Mouse (Mus musculus) embryo, embryonic 11.5 days (tissue): Measurements from ENCODE around the gene Rack1.
A peak's percentile ranks its signal among the peaks of the same experiment; 100 is the strongest.

Experiments used
- DNase-seq: peaks from one replicate; pipeline ENCODE4 v3.0.0-alpha.2; 2012; ENCODE audit warnings: low read depth, low spot score

Rack1 gene

GRCm38 (mm10) chr11:48795221-48795620 lies 4.9 kb upstream of the Rack1 start:
- DNase-seq = no peak

- no peak for DNase-seq
Observed at GRCm38 (mm10) chr11:48796290-48796689, 3.8 kb upstream of the Rack1 start.

- DNase-seq = no peak
Observed at GRCm38 (mm10) chr11:48797287-48797686, 2.8 kb upstream of the Rack1 start.

DNA sequence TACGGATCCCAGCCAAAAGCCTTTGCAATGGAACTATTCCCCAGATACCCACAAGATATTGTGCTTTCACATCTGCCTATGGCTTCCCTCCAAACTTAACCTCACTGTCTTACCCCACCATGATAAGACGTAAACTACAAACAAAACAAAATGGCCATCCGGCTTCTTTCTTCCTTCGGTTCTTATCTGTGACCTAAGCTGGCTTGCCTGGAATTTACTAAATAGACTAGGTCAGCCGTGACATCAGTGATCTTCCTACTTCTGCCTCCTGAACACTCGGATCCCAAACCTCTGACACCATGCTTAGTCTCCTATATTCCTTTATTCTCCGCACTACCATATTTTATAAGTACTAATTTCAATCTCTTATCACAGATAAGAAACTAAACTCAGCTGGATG lies 1.8 kb upstream of the Rack1 start:
- no peak for DNase-seq

DNA sequence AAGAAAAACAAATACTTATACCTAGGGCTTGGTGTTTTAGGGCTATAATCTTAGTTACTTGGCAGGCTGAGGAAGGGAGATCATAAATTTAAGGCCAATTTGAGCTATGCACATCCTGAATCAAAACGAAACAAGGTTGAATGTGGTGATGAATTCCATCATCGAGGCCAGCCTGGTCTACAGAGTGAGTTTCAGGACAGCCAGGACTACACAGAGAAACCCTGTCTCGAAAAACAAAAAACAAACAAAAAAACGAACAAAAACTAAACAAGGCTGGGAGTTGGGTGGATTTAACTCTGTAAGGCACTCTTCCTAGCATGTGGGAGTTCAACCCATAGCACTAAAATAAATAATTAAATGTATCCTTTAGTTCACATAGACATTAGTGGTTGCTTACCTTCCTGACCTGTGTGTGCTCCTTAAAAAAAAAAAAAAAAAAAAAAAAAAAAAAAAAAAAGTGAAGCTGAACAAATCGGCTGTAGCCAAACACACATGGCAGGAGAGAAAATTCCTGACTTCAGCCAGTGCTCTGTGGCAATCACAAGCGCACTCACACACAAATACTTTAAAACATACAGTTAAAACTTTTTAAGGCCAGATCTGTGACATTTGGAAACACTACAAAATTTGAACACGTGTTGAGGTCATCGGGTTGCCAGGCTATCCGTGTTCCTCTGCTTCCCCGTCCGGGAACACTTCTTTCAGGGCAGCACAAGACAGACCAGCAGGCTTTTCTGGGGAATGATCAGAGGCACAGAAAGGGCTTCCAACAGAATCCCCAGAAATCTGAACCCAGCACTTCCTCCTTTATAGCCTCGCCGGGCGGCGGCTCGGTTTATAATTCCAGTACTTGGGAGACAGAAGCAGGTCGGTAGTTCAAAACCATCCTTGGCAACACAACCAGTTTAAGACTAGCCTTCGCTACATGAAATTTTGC lies 880 bp upstream of the Rack1 start:
- DNase-seq = no peak

DNA sequence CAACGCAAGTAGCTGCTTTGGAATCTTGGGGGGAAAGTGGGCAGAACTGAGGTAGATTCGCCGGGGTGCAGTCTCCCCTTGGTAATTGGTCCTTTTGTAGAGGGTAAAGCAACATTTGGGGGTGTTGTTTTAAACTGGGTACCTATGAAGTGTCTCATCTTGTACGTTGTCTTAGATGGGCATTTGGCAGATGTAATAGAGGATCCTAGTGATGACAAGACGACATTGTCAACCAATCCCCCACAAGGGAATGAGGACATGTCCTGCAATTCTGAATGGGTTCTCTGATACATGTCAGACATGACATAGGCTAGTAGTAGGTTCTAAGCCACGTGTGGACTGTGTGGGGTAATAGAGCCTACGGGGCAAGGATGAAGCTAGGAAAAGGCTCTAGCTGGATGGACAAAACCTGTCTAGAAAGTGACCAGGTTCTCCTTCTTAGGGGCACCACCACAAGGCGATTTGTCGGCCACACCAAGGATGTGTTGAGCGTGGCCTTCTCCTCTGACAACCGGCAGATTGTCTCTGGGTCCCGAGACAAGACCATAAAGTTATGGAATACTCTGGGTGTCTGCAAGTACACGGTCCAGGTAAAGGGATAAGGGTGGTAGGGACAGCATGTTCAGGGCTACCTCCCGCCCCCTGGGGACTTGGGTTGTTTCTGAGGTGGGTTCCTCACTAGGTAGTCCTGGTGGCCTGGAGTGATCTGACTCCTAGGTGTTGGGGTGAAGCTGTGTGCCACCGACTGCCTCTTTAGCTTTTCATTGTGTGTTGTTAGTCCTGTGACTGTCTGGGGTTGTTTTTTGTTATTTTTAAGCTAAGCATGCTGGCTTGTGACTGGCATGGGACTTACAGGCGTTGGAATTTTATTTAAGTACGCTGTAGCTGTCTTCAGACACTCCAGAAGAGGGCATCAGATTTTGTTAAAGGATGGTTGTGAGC lies 2.0 kb downstream of the Rack1 start:
- no peak for DNase-seq

DNA sequence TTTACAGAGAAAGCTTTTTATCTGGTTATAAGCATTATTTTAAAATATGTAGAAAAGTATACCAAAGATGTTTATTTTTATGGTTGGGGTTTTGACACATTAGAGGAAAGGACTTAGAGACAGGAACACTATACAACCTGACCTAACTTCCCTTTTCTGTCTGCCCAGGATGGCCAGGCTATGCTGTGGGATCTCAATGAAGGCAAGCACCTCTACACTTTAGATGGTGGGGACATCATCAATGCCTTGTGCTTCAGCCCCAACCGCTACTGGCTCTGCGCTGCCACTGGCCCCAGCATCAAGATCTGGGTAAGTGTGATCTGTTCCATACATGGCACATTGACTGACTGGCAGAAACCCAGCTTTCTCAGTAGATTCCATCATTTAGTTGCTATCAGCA lies 3.9 kb downstream of the Rack1 start:
- no peak for DNase-seq

- DNase-seq = no peak
Observed at GRCm38 (mm10) chr11:48804922-48805321, 4.8 kb downstream of the Rack1 start.

- no peak for DNase-seq
Observed at GRCm38 (mm10) chr11:48806856-48807562, 6.9 kb downstream of the Rack1 start.

DNA sequence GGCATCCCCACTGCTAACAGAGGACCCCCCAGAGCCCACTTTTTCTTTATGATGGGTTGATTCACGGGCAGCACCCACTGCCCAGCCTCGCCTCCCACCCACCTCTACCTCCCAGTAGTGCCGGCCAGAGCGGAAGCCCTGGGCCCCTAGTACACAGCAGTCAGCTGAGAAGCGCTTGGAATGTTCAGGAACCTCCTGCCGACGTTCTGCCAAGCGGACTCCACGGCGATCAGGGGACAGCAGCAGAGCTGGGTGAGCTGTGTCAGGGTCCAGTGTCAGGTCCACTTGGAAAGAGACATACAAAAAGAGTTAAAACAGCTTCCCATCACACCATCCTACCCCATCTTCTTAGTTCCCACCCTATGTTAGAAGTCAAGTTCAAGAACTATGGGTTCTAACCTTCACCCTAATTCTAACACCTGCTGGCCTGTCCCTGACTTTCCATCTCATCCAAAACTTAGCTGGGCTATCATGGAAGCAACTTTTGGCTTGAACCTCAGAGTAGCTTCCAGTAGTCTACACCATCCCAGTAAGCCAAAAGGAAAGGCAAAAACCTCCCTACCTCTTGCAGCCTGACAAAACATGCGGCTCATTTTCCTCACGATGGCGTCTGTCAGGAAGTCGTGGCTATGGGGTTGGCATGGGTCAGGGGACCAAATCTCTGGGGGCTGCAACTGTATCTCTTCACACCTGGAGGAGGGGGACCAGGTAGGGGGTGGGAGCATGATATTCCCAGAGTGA lies 7.6 kb downstream of the Rack1 start:
- DNase-seq = no peak

DNA sequence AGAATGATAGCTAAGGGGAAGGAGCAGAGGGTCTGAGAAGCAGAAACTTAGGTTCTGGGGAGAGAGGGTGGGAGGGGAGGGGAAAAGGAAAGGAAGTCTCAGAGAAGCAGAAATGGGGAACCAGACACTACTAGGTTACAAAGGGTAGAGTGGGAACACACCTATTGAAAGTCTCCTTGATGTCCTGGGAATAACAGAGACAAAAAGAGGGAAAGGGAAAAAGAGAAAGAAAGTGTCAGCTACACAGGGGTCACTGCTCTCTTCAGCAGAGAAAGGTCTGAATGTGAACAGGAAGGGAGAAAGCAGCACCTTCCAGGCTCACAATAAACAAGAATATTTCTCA lies 8.1 kb downstream of the Rack1 start:
- DNase-seq = no peak

- no peak for DNase-seq
Observed at GRCm38 (mm10) chr11:48808737-48809433, 8.8 kb downstream of the Rack1 start.

- no peak for DNase-seq
Observed at GRCm38 (mm10) chr11:48809434-48809830, 9.3 kb downstream of the Rack1 start.

DNA sequence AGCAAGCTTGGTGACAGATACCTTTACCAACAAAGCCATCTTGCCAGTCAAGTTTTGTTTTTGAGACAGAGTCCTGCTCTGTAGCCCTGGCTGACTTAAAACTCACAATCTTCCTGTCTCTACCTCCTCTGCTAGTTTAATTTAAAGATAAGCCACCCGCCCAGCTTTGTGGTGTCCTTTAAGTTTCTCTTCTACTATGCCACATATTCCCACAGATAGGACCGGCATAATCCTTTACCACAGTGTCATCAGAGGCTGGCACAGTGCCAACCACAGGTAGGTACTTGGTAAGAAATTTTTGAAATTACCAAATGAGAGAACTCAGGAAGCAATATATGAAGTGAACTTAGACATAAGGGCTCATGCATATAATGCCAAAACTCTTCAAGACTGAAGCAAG lies 10.0 kb downstream of the Rack1 start:
- DNase-seq = no peak

GRCm38 (mm10) chr11:48813782-48814181 lies 13.7 kb downstream of the Rack1 start:
- DNase-seq = no peak

- DNase-seq = no peak
Observed at GRCm38 (mm10) chr11:48815851-48816250, 15.7 kb downstream of the Rack1 start.

- no peak for DNase-seq
Observed at GRCm38 (mm10) chr11:48816281-48816781, 16.2 kb downstream of the Rack1 start.

GRCm38 (mm10) chr11:48816800-48817665 lies 16.9 kb downstream of the Rack1 start, which contains the start of gene Trim41:
Gene Trim41, minus strand, starts transcription at chr11:48817353.
- DNase-seq = peak; percentile 98

GRCm38 (mm10) chr11:48817794-48818193 lies 17.7 kb downstream of the Rack1 start:
- DNase-seq = no peak
